Mouse (Mus musculus) lung, embryonic 14.5 days (tissue): ENCODE measurements at regions not wholly inside any gene's neighbourhood (a gene's known extent, or its start where the extent isn't known, plus 50 kb on each side); places are given as distances from the start of the nearest gene placed in this dataset.

Experiments
- ATAC-seq: fragments of 200-750 bp; cut with Nextera tagmentation; 2 replicates; pipeline ENCODE4 v1.8.0; 2017; ENCODE audit warnings: mild to moderate bottlenecking, moderate TSS enrichment, moderate library complexity; ENCODE audit not compliant: insufficient read depth
- DNase-seq: peaks from one replicate; pipeline ENCODE4 v3.0.0-alpha.2; 2015
- H3K27ac ChIP-seq: fragments of 300-500 bp; sonication (generic); 2 replicates; pipeline ENCODE4 v1.5.1; 2014; ENCODE audit warnings: low read depth, mild to moderate bottlenecking, moderate library complexity
- H3K27me3 ChIP-seq: fragments of 300-500 bp; sonication (generic); 2 replicates; pipeline ENCODE4 v1.6.1; 2014; ENCODE audit warnings: low read length, control low read depth; ENCODE audit not compliant: insufficient read depth
- H3K36me3 ChIP-seq: fragments of 300-500 bp; sonication (generic); 2 replicates; pipeline ENCODE4 v1.6.1; 2014; ENCODE audit warnings: control low read depth; ENCODE audit not compliant: insufficient read depth
- H3K4me1 ChIP-seq: fragments of 300-500 bp; sonication (generic); 2 replicates; pipeline ENCODE4 v1.6.1; 2014; ENCODE audit warnings: antibody characterized with exemption, control low read depth; ENCODE audit not compliant: insufficient read depth
- H3K4me2 ChIP-seq: fragments of 300-500 bp; sonication (generic); 2 replicates; pipeline ENCODE4 v1.6.1; 2014; ENCODE audit warnings: mild to moderate bottlenecking
- H3K4me3 ChIP-seq: fragments of 300-500 bp; sonication (generic); 2 replicates; pipeline ENCODE4 v1.5.1; 2014; ENCODE audit warnings: low read depth, low read length
- H3K9ac ChIP-seq: fragments of 300-500 bp; sonication (generic); 2 replicates; pipeline ENCODE4 v1.6.1; 2014
- H3K9me3 ChIP-seq: fragments of 300-500 bp; sonication (generic); 2 replicates; pipeline ENCODE4 v1.6.1; 2016; ENCODE audit warnings: low read depth, low read length, control low read depth
- CTCF ChIP-seq: IDR thresholded peaks from 2 replicates; pipeline ENCODE4 v1.5.1; 2016; ENCODE audit warnings: antibody characterized with exemption, low read depth
- WGBS: fragments of 180-500 bp; shearing (Covaris S2); extraction: QIAGEN DNeasy Blood & Tissue Kit; methylation state at CpG from one replicate; pipeline ENCODE4 v1.1.7; 2014; 5-methylcytosine and 5-hydroxymethylcytosine counted together

DNA sequence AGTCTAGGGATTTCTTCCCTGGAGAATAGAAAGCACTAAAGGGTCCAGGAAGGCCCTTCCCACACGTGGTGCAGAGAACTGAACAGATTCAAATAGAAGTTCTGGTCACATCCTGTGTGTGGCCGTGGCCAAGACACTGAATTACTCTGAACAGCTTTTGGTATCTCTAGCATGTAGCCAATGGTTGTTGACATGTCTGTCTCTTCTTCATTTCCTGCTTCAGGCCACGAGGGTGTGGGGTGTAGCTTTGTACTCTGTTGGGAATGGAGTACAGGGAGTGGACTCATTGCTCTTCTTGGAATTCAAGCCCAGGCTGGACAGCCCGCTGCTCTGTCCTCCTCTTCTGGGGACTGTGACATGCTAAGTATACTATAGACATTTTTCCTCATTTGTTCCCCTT, 298.5 kb downstream of the Gm49356 start:
- no peak overlapping the region for H3K4me2 ChIP-seq
- H3K9ac ChIP-seq, result no peak overlapping the region
- H3K4me1 ChIP-seq, result no peaks in the 10 kb centered on the region
- H3K36me3 ChIP-seq, result no peaks in the 10 kb centered on the region
- no peak for TF ChIP-seq CTCF
- no peaks in the 10 kb centered on the region for H3K9me3 ChIP-seq
- DNase-seq, result no peak
- no peaks in the 10 kb centered on the region for H3K27me3 ChIP-seq
- no peak overlapping the region for H3K4me3 ChIP-seq
- WGBS, result 63% methylated on average over 4 of the region's 4 CpGs
- no peak overlapping the region for H3K27ac ChIP-seq
- ATAC-seq, result no peak

- Histone ChIP-seq H3K27ac (0 out of 2 replicates have a peak overlapping the region, but pooled peaks have one; percentile 8), H3K4me1 (no peaks in the 10 kb centered on the region), H3K4me2 (no peak overlapping the region), H3K4me3 (no peak overlapping the region), H3K27me3 (no peaks in the 10 kb centered on the region), H3K36me3 (no peaks in the 10 kb centered on the region), H3K9me3 (no peaks in the 10 kb centered on the region), H3K9ac (no peak overlapping the region)
- ATAC-seq, result no peak
- 64% methylated on average over 4 of the region's 4 CpGs for WGBS
- DNase-seq, result peak; percentile 25
- TF ChIP-seq CTCF, result no peak
Observed at GRCm38 (mm10) chr15:59188371-59188770, 299.3 kb downstream of the Gm49356 start.

- H3K36me3 ChIP-seq, result no peaks in the 10 kb centered on the region
- H3K9me3 ChIP-seq, result no peaks in the 10 kb centered on the region
- TF ChIP-seq CTCF, result no peak
- ATAC-seq (no peak), DNase-seq (no peak)
- WGBS, result 69% methylated on average over 5 of the region's 5 CpGs
- H3K27me3 ChIP-seq, result no peaks in the 10 kb centered on the region
- H3K4me3 ChIP-seq, result no peak overlapping the region
- no peak overlapping the region for H3K9ac ChIP-seq
- H3K4me2 ChIP-seq, result no peak overlapping the region
- H3K27ac ChIP-seq, result no peak overlapping the region
- H3K4me1 ChIP-seq, result 0 out of 2 replicates have a peak, but pooled peaks cover 3% of the 10 kb centered on the region
Observed at GRCm38 (mm10) chr15:59190511-59190910, 301.4 kb downstream of the Gm49356 start.

- H3K36me3 ChIP-seq, result no peaks in the 10 kb centered on the region
- no peak overlapping the region for H3K4me2 ChIP-seq
- no peaks in the 10 kb centered on the region for H3K9me3 ChIP-seq
- ATAC-seq (no peak), DNase-seq (peak; percentile 37)
- peaks cover 29% of the 10 kb centered on the region for H3K4me1 ChIP-seq
- H3K4me3 ChIP-seq, result no peak overlapping the region
- no peaks in the 10 kb centered on the region for H3K27me3 ChIP-seq
- no peak for TF ChIP-seq CTCF
- H3K9ac ChIP-seq, result no peak overlapping the region
- no peak overlapping the region for H3K27ac ChIP-seq
- 52% methylated on average over 10 of the region's 10 CpGs for WGBS
Observed at GRCm38 (mm10) chr15:59194421-59194820, 305.3 kb downstream of the Gm49356 start.

DNA sequence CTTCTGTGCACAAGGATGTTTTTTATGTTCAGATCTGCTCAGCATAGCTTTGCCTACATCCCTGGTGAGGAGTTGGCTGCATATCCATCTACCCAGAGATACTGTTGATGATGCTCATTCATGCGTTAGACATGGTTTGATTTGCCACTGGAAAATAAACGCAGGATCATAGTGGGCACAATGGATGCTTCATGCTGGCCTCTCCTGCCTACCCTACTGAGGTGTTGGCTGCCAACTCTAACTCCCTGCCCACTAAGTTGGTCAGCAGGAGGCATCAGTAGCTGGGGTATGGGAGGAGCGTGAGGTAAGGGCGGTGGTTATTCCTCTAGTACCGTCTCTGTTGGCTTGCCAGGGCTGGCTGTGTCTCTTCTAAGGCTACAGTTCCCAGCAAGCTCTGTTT, 307.3 kb downstream of the Gm49356 start:
- TF ChIP-seq CTCF, result no peak
- H3K9me3 ChIP-seq, result no peaks in the 10 kb centered on the region
- peak overlapping the region; percentile 81; the same call in 1 of the 2 replicates for H3K27ac ChIP-seq
- ATAC-seq (no peak), DNase-seq (no peak)
- H3K36me3 ChIP-seq, result no peaks in the 10 kb centered on the region
- 86% methylated on average over 5 of the region's 5 CpGs for WGBS
- H3K4me1 ChIP-seq, result peaks cover 33% of the 10 kb centered on the region
- no peak overlapping the region for H3K4me3 ChIP-seq
- no peak overlapping the region for H3K4me2 ChIP-seq
- no peak overlapping the region for H3K9ac ChIP-seq
- no peaks in the 10 kb centered on the region for H3K27me3 ChIP-seq

GRCm38 (mm10) chr15:59197455-59198391, 308.6 kb downstream of the Gm49356 start:
- Histone ChIP-seq H3K4me1 (peaks cover 44% of the 10 kb centered on the region), H3K27me3 (no peaks in the 10 kb centered on the region), H3K9ac (no peak overlapping the region), H3K4me3 (no peak overlapping the region), H3K27ac (peak overlapping the region; percentile 81), H3K4me2 (peak overlapping the region; percentile 45), H3K36me3 (no peaks in the 10 kb centered on the region), H3K9me3 (no peaks in the 10 kb centered on the region)
- DNase-seq (peak; percentile 88), ATAC-seq (peak; percentile 92)
- TF ChIP-seq CTCF, result no peak
- WGBS, result 4% methylated on average over 7 of the region's 7 CpGs

- DNase-seq (peak; percentile 94), ATAC-seq (no peak)
- H3K36me3 ChIP-seq, result no peaks in the 10 kb centered on the region
- no peak overlapping the region for H3K4me2 ChIP-seq
- peak overlapping the region; percentile 72 for H3K27ac ChIP-seq
- H3K4me3 ChIP-seq, result no peak overlapping the region
- H3K4me1 ChIP-seq, result peaks cover 44% of the 10 kb centered on the region
- no peaks in the 10 kb centered on the region for H3K9me3 ChIP-seq
- WGBS, result 43% methylated on average over 7 of the region's 7 CpGs
- no peaks in the 10 kb centered on the region for H3K27me3 ChIP-seq
- no peak for TF ChIP-seq CTCF
- H3K9ac ChIP-seq, result no peak overlapping the region
Observed at GRCm38 (mm10) chr15:59201386-59201785, 312.3 kb downstream of the Gm49356 start.
